Mouse (Mus musculus): ENCODE results near the gene Tfam. TPM values are rescaled to one million over a fixed set of nuclear protein-coding genes. Genes with fewer than 3 reads are reported as not detected.

The Tfam gene
- polyA plus RNA-seq (2015; fragmentation: Nextera tagmentation; extraction: Ambion mirVana): 52.2 and 71.6 TPM in 2 replicates

DNA sequence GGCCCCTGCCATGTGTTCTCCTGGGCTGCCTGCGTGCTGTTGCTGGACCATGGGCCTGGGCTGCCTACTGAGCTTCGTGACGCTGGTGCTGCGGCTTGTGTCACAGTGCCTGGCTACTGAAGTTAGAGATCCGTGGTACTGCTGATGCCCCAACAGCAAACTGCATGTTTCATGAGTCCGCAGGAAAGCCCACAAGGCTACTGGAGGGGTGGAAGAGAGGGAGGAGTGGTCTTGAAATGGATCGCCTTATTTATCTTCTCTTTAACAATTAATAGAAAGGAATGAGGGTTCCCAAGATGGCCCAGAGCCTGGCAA, at the start of gene Tfam:
Gene Tfam, minus strand, starts transcription at position 41 of the 315 bp plus-strand sequence.
- peak within 1 kb of the TSS; percentile 56 for H3K27ac ChIP-seq (ENCODE audit: low read length)
- 4% methylated on average over 7 of the region's 7 CpGs for WGBS
- H3K36me3 ChIP-seq (ENCODE audit: control insufficient read depth, insufficient read depth): peaks cover 7% of the 10 kb centered on the region
- peak within 1 kb of the TSS; percentile 91 for H3K4me3 ChIP-seq (replicated peaks; ENCODE audit: low read length)
- peak within 1 kb of the TSS; percentile 80 for H3K4me2 ChIP-seq (ENCODE audit: low read length)
- peaks cover 9% of the 10 kb centered on the region for H3K4me1 ChIP-seq (replicated peaks; ENCODE audit: control insufficient read depth, insufficient read depth, low read length)
- H3K9ac ChIP-seq (replicated peaks; ENCODE audit: low read depth, low read length): peak within 1 kb of the TSS; percentile 88
- no peaks in the 10 kb centered on the region for H3K27me3 ChIP-seq (replicated peaks; ENCODE audit: control insufficient read depth, insufficient read depth, low read length)
- H3K9me3 ChIP-seq (ENCODE audit: control insufficient read depth, low read length): no peaks in the 10 kb centered on the region
- ATAC-seq: no peak

DNA sequence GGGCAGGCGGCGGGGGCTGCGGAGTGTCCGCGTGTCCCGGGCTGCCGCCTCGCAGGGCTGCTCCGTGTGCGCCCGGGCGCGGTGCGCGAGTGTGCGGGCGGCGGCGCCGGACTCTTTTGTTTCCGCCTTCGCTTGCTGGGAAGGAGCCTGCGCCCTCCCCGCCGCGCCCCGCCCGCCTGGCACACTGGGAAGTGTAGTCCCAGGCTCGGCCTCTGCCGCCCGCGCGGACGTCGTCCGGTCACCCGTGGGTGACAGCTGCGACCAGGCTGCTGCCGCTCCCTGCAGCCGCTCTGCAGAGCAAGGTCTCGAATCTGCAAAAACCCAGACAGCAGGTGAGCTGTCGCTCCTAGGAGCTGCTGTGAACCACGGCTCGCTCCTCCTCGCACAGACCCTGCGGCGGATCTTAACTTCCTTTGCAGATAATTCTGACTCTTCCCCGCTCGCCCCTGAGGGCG, 47.1 kb upstream of the Tfam start, which contains the start of gene Ube2d1:
Gene Ube2d1, minus strand, starts transcription at position 137 of the 455 bp plus-strand sequence.
- Histone ChIP-seq H3K36me3 (ENCODE audit: control insufficient read depth, insufficient read depth) (no peaks in the 10 kb centered on the region), H3K27me3 (replicated peaks; ENCODE audit: control insufficient read depth, insufficient read depth, low read length) (no peaks in the 10 kb centered on the region), H3K9ac (replicated peaks; ENCODE audit: low read depth, low read length) (peak within 1 kb of the TSS; percentile 100), H3K4me3 (replicated peaks; ENCODE audit: low read length) (peak within 1 kb of the TSS; percentile 99), H3K4me2 (ENCODE audit: low read length) (peak within 1 kb of the TSS; percentile 64), H3K27ac (ENCODE audit: low read length) (peak within 1 kb of the TSS; percentile 87), H3K9me3 (ENCODE audit: control insufficient read depth, low read length) (no peaks in the 10 kb centered on the region), H3K4me1 (replicated peaks; ENCODE audit: control insufficient read depth, insufficient read depth, low read length) (peaks cover 33% of the 10 kb centered on the region)
- peak; percentile 97 for ATAC-seq
- WGBS: 0% methylated on average over 49 of the region's 50 CpGs

DNA sequence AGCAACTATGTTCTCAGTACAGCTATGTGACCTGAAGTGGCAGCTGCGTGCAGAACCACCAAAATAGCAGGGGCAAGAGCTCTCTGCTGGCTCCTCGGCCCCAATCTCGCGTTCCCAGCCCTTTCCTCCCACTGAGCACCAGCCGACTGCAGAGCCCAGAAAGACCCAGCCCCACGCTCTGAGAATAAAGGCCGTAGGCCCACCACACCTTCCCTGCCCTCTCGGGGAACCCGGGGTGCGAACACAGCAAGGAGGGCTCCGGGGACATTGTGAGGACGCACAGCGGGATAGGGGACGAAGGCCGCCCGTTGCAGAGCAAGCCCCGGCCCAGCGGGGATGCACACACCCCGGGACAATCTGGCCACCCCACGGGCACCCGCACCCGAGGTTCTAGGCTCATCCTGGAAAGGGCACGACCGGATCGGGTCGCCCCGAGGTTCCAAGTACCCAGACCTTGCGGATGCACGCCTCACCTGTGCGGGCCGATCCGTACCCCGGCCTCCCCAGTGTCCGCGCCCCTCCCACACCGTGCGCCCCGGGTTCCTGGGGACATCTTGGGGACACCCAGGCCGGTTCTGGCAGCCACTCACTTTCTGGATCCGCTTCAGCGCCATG, 46.5 kb upstream of the Tfam start:
- peak overlapping the region; percentile 64 for H3K4me2 ChIP-seq (ENCODE audit: low read length)
- WGBS: 0% methylated on average over 41 of the region's 41 CpGs

DNA sequence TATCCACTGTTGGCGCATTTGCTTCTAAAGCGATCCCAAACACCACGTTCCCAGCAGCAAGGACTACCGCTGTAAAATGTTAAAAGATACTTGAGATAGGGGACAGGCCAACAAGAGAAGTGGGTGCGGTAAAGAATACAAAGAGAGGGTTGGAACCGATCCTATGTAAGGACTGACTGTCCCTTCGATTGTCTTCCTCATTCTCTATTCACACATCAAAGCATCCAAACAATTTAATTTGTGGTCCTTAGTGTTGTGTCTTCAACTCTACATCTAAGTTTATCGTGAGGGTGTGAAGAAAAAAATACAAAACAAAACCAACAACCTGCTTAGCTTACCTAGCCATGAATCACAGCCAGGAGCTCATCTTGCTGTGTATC, 46.0 kb upstream of the Tfam start:
- H3K4me1 ChIP-seq (replicated peaks; ENCODE audit: control insufficient read depth, insufficient read depth, low read length): peaks cover 36% of the 10 kb centered on the region
- H3K4me3 ChIP-seq (replicated peaks; ENCODE audit: low read length): peak overlapping the region; percentile 99
- H3K27ac ChIP-seq (ENCODE audit: low read length): peak overlapping the region; percentile 87
- no peak for ATAC-seq
- H3K9ac ChIP-seq (replicated peaks; ENCODE audit: low read depth, low read length): peak overlapping the region; percentile 100
- no peaks in the 10 kb centered on the region for H3K27me3 ChIP-seq (replicated peaks; ENCODE audit: control insufficient read depth, insufficient read depth, low read length)
- peak overlapping the region; percentile 64 for H3K4me2 ChIP-seq (ENCODE audit: low read length)
- H3K9me3 ChIP-seq (ENCODE audit: control insufficient read depth, low read length): no peaks in the 10 kb centered on the region
- 3% methylated on average over 8 of the region's 8 CpGs for WGBS
- no peaks in the 10 kb centered on the region for H3K36me3 ChIP-seq (ENCODE audit: control insufficient read depth, insufficient read depth)

More for the DNA sequence above, 46.5 kb upstream of the Tfam start:
- Histone ChIP-seq H3K27me3 (replicated peaks; ENCODE audit: control insufficient read depth, insufficient read depth, low read length) (no peaks in the 10 kb centered on the region), H3K27ac (ENCODE audit: low read length) (peak overlapping the region; percentile 87), H3K4me3 (replicated peaks; ENCODE audit: low read length) (peak overlapping the region; percentile 99), H3K36me3 (ENCODE audit: control insufficient read depth, insufficient read depth) (no peaks in the 10 kb centered on the region), H3K9ac (replicated peaks; ENCODE audit: low read depth, low read length) (peak overlapping the region; percentile 100), H3K4me1 (replicated peaks; ENCODE audit: control insufficient read depth, insufficient read depth, low read length) (peaks cover 35% of the 10 kb centered on the region), H3K9me3 (ENCODE audit: control insufficient read depth, low read length) (no peaks in the 10 kb centered on the region)
- peak; percentile 74 for ATAC-seq

DNA sequence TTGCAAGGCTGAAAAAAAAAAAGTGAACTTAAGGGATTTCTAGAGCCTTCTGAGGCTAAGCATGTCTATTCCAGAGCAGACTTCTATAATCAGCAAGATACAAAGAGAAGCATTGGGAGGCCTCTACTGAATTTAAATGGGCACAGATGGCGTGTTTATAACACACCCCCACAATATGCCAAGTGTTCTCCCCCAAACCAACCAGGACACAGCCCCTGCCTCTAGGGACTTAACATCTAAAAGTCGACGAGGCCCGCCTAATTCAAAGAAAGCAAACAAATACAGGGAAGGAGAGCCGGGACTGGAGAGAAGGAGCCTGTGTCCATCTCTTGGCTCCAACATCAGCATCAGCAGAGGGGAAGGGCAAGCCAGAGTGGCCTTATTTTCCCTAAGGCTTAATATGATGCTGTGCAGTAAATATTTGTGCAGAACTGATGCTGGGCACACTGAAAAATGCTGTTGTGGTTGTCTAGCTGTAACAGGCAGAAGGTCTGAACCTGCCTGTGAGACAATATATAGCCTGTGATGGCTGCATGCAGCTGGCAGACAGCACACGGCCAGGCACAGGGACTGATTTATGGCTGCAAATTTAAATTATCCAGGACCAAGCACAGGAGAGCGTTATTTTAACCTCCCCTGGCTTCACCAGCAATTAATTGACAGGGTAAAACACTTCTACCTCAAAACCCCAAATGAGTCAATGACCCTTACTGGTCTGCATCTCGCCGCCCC, 35.1 kb upstream of the Tfam start:
- 47% methylated on average over 9 of the region's 9 CpGs for WGBS
- Histone ChIP-seq H3K9ac (replicated peaks; ENCODE audit: low read depth, low read length) (no peak overlapping the region), H3K4me1 (replicated peaks; ENCODE audit: control insufficient read depth, insufficient read depth, low read length) (peaks cover 18% of the 10 kb centered on the region), H3K9me3 (ENCODE audit: control insufficient read depth, low read length) (no peaks in the 10 kb centered on the region), H3K27me3 (replicated peaks; ENCODE audit: control insufficient read depth, insufficient read depth, low read length) (no peaks in the 10 kb centered on the region), H3K36me3 (ENCODE audit: control insufficient read depth, insufficient read depth) (no peaks in the 10 kb centered on the region), H3K4me2 (ENCODE audit: low read length) (no peak overlapping the region), H3K27ac (ENCODE audit: low read length) (peak overlapping the region; percentile 70), H3K4me3 (replicated peaks; ENCODE audit: low read length) (no peak overlapping the region)
- peak; percentile 83 for ATAC-seq

- Histone ChIP-seq H3K4me1 (replicated peaks; ENCODE audit: control insufficient read depth, insufficient read depth, low read length) (peaks cover 28% of the 10 kb centered on the region), H3K9ac (replicated peaks; ENCODE audit: low read depth, low read length) (no peak overlapping the region), H3K36me3 (ENCODE audit: control insufficient read depth, insufficient read depth) (no peaks in the 10 kb centered on the region), H3K4me3 (replicated peaks; ENCODE audit: low read length) (no peak overlapping the region), H3K9me3 (ENCODE audit: control insufficient read depth, low read length) (no peaks in the 10 kb centered on the region), H3K27ac (ENCODE audit: low read length) (no peak overlapping the region), H3K27me3 (replicated peaks; ENCODE audit: control insufficient read depth, insufficient read depth, low read length) (no peaks in the 10 kb centered on the region), H3K4me2 (ENCODE audit: low read length) (no peak overlapping the region)
- WGBS: 93% methylated on average over 2 of the region's 2 CpGs
- no peak for ATAC-seq
Measured at GRCm38 (mm10) chr10:71267973-71268372, 29.9 kb upstream of the Tfam start.

- Histone ChIP-seq H3K36me3 (ENCODE audit: control insufficient read depth, insufficient read depth) (no peaks in the 10 kb centered on the region), H3K9me3 (ENCODE audit: control insufficient read depth, low read length) (no peaks in the 10 kb centered on the region), H3K27me3 (replicated peaks; ENCODE audit: control insufficient read depth, insufficient read depth, low read length) (no peaks in the 10 kb centered on the region), H3K4me1 (replicated peaks; ENCODE audit: control insufficient read depth, insufficient read depth, low read length) (peaks cover 23% of the 10 kb centered on the region), H3K4me3 (replicated peaks; ENCODE audit: low read length) (no peak overlapping the region), H3K27ac (ENCODE audit: low read length) (no peak overlapping the region), H3K9ac (replicated peaks; ENCODE audit: low read depth, low read length) (no peak overlapping the region), H3K4me2 (ENCODE audit: low read length) (no peak overlapping the region)
- ATAC-seq: no peak
- 89% methylated on average over 11 of the region's 11 CpGs for WGBS
Measured at GRCm38 (mm10) chr10:71267511-71267910, 29.4 kb upstream of the Tfam start.

DNA sequence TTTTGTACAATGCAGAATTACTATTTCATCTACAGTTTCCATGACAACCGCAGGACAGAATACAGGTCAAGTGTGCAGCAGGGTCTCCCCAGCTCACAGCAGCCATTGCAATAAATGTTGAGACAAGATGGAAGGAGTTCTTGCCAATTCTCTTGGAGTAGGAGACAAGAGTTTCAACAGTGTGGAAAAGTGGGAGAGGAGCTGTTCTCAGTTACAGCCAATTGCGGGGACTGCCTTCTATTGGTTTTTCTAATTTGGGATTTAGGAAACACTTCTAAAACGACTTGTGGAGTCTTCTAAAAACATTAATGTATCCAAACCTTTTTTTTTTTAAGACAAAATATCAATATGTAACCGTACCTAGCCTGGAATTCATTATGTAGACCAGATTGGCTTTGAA, 27.0 kb upstream of the Tfam start:
- no peaks in the 10 kb centered on the region for H3K36me3 ChIP-seq (ENCODE audit: control insufficient read depth, insufficient read depth)
- no peak overlapping the region for H3K4me3 ChIP-seq (replicated peaks; ENCODE audit: low read length)
- WGBS: 77% methylated on average over 4 of the region's 4 CpGs
- H3K4me1 ChIP-seq (replicated peaks; ENCODE audit: control insufficient read depth, insufficient read depth, low read length): peaks cover 17% of the 10 kb centered on the region
- H3K9ac ChIP-seq (replicated peaks; ENCODE audit: low read depth, low read length): no peak overlapping the region
- no peaks in the 10 kb centered on the region for H3K27me3 ChIP-seq (replicated peaks; ENCODE audit: control insufficient read depth, insufficient read depth, low read length)
- no peak overlapping the region for H3K27ac ChIP-seq (ENCODE audit: low read length)
- no peak for ATAC-seq
- H3K4me2 ChIP-seq (ENCODE audit: low read length): no peak overlapping the region
- no peaks in the 10 kb centered on the region for H3K9me3 ChIP-seq (ENCODE audit: control insufficient read depth, low read length)

GRCm38 (mm10) chr10:71261637-71262036, 23.6 kb upstream of the Tfam start:
- Histone ChIP-seq H3K4me3 (replicated peaks; ENCODE audit: low read length) (no peak overlapping the region), H3K27ac (ENCODE audit: low read length) (no peak overlapping the region), H3K9me3 (ENCODE audit: control insufficient read depth, low read length) (no peaks in the 10 kb centered on the region), H3K36me3 (ENCODE audit: control insufficient read depth, insufficient read depth) (peaks cover 13% of the 10 kb centered on the region), H3K4me2 (ENCODE audit: low read length) (no peak overlapping the region), H3K9ac (replicated peaks; ENCODE audit: low read depth, low read length) (no peak overlapping the region), H3K4me1 (replicated peaks; ENCODE audit: control insufficient read depth, insufficient read depth, low read length) (peaks cover 17% of the 10 kb centered on the region), H3K27me3 (replicated peaks; ENCODE audit: control insufficient read depth, insufficient read depth, low read length) (no peaks in the 10 kb centered on the region)
- WGBS: 82% methylated on average over 8 of the region's 8 CpGs
- ATAC-seq: no peak
